Mouse (Mus musculus) bone marrow macrophage, adult 2 months (primary cell): ENCODE measurements around the gene Nudt8.

ENCODE experiments used
- CTCF ChIP-seq: IDR thresholded peaks from 2 replicates; pipeline ENCODE4 v1.5.1; 2012; ENCODE audit warnings: low read depth, mild to moderate bottlenecking, low read length, moderate library complexity
- POLR2A ChIP-seq: IDR thresholded peaks from 2 replicates; pipeline ENCODE4 v1.6.1; 2012; ENCODE audit warnings: mild to moderate bottlenecking, low read depth, low read length, borderline replicate concordance

DNA sequence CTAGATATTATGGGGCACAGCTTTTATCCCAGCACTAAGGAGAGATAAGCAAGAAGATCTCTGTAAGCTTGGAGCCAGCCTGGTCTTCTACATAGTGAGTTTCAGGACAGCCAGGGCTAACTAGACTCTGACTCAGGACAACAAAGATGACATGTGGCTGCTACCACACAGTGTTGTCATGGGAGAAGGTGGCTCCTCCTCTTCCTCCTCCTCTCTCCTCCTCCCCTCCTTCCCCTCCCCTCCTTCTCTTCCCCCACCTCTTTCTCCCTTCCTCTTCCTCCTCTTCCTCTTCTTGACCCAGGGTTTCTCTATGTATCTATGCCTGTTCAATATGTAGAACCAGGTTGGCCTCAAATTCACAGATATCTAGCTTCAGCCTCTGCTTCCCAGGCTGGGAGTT is 48.9 kb upstream of the Nudt8 start:
- TF ChIP-seq CTCF, result no peak
- no peak for TF ChIP-seq POLR2A
